Mouse (Mus musculus): Measurements from ENCODE around the gene Dll4. TPM values are rescaled to one million over a fixed set of nuclear protein-coding genes. Genes with fewer than 3 reads are reported as not detected.

The Dll4 gene
- polyA plus RNA-seq, 1 experiment from 2014 or later = 14.1 TPM

- H3K36me3 ChIP-seq (ENCODE audit: control insufficient read depth, insufficient read depth) = no peaks in the 10 kb centered on the region
- H3K4me3 ChIP-seq (ENCODE audit: low read length) = no peak overlapping the region
- no peak for ATAC-seq (replicated peaks; ENCODE audit: extremely low read depth, insufficient read depth, low FRiP score)
- H3K9ac ChIP-seq (ENCODE audit: low read length) = no peak overlapping the region
- 59% methylated on average over 2 of the region's 2 CpGs for WGBS
- H3K4me1 ChIP-seq (ENCODE audit: control insufficient read depth, insufficient read depth, low read length) = peaks cover 12% of the 10 kb centered on the region
- H3K27me3 ChIP-seq (ENCODE audit: control insufficient read depth, insufficient read depth, low read length) = peaks cover 10% of the 10 kb centered on the region
- H3K4me2 ChIP-seq (ENCODE audit: low read depth, low read length) = peak overlapping the region; percentile 14; the same call in 1 of the 2 replicates
- no peaks in the 10 kb centered on the region for H3K9me3 ChIP-seq (replicated peaks; ENCODE audit: control insufficient read depth, low read length)
- peak overlapping the region; percentile 71 for H3K27ac ChIP-seq (ENCODE audit: low read length)
Observed at GRCm38 (mm10) chr2:119336002-119336401, 10.4 kb downstream of the Dll4 start.

DNA sequence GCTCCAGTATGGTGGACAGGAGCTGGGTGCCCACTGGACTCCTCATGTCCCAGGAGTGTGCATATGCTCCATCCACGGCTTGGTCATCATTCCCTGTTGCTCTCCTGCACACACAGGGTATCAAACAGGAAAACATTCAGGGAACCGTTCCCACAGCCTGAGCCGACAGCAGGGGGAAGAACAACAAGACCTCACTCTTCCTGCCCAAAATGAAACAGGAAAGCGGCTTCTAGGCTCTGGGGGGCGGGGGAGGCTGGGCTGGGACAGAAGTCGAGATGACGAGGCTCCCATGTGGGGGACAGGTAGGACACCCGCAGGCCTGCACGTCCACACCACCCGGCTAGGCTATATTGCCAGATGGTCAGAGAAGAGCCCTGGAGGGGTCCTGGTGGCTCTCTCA is 10.9 kb downstream of the Dll4 start:
- Histone ChIP-seq H3K9ac (ENCODE audit: low read length) (0 out of 2 replicates have a peak overlapping the region, but pooled peaks have one; percentile 9), H3K4me2 (ENCODE audit: low read depth, low read length) (peak overlapping the region; percentile 24; the same call in 1 of the 2 replicates), H3K4me3 (ENCODE audit: low read length) (no peak overlapping the region), H3K9me3 (replicated peaks; ENCODE audit: control insufficient read depth, low read length) (no peaks in the 10 kb centered on the region), H3K27me3 (ENCODE audit: control insufficient read depth, insufficient read depth, low read length) (peaks cover 9% of the 10 kb centered on the region), H3K36me3 (ENCODE audit: control insufficient read depth, insufficient read depth) (no peaks in the 10 kb centered on the region), H3K4me1 (ENCODE audit: control insufficient read depth, insufficient read depth, low read length) (peaks cover 12% of the 10 kb centered on the region), H3K27ac (ENCODE audit: low read length) (peak overlapping the region; percentile 81)
- peak; percentile 50 for ATAC-seq (replicated peaks; ENCODE audit: extremely low read depth, insufficient read depth, low FRiP score)
- WGBS = 55% methylated on average over 10 of the region's 10 CpGs

- peak overlapping the region; percentile 81 for H3K27ac ChIP-seq (ENCODE audit: low read length)
- peak; percentile 81 for ATAC-seq (replicated peaks; ENCODE audit: extremely low read depth, insufficient read depth, low FRiP score)
- 0 out of 2 replicates have a peak, but pooled peaks cover 3% of the 10 kb centered on the region for H3K9me3 ChIP-seq (replicated peaks; ENCODE audit: control insufficient read depth, low read length)
- peak overlapping the region; percentile 80 for H3K9ac ChIP-seq (ENCODE audit: low read length)
- peaks cover 12% of the 10 kb centered on the region for H3K4me1 ChIP-seq (ENCODE audit: control insufficient read depth, insufficient read depth, low read length)
- WGBS = 6% methylated on average over 60 of the region's 60 CpGs
- H3K4me3 ChIP-seq (ENCODE audit: low read length) = peak overlapping the region; percentile 70
- peak overlapping the region; percentile 71 for H3K4me2 ChIP-seq (ENCODE audit: low read depth, low read length)
- no peaks in the 10 kb centered on the region for H3K36me3 ChIP-seq (ENCODE audit: control insufficient read depth, insufficient read depth)
- H3K27me3 ChIP-seq (ENCODE audit: control insufficient read depth, insufficient read depth, low read length) = no peaks in the 10 kb centered on the region
Observed at GRCm38 (mm10) chr2:119337425-119338265, 12.1 kb downstream of the Dll4 start.

- Histone ChIP-seq H3K27me3 (ENCODE audit: control insufficient read depth, insufficient read depth, low read length) (no peaks in the 10 kb centered on the region; the same call in 1 of the 2 replicates), H3K4me2 (ENCODE audit: low read depth, low read length) (no peak overlapping the region), H3K4me1 (ENCODE audit: control insufficient read depth, insufficient read depth, low read length) (no peaks in the 10 kb centered on the region), H3K9ac (ENCODE audit: low read length) (no peak overlapping the region), H3K4me3 (ENCODE audit: low read length) (no peak overlapping the region), H3K9me3 (replicated peaks; ENCODE audit: control insufficient read depth, low read length) (0 out of 2 replicates have a peak, but pooled peaks cover 3% of the 10 kb centered on the region), H3K36me3 (ENCODE audit: control insufficient read depth, insufficient read depth) (no peaks in the 10 kb centered on the region), H3K27ac (ENCODE audit: low read length) (no peak overlapping the region)
- peak; percentile 23; the same call in 1 of the 2 replicates for ATAC-seq (replicated peaks; ENCODE audit: extremely low read depth, insufficient read depth, low FRiP score)
- 22% methylated on average over 6 of the region's 6 CpGs for WGBS
Observed at GRCm38 (mm10) chr2:119344537-119345138, 19.1 kb downstream of the Dll4 start.

DNA sequence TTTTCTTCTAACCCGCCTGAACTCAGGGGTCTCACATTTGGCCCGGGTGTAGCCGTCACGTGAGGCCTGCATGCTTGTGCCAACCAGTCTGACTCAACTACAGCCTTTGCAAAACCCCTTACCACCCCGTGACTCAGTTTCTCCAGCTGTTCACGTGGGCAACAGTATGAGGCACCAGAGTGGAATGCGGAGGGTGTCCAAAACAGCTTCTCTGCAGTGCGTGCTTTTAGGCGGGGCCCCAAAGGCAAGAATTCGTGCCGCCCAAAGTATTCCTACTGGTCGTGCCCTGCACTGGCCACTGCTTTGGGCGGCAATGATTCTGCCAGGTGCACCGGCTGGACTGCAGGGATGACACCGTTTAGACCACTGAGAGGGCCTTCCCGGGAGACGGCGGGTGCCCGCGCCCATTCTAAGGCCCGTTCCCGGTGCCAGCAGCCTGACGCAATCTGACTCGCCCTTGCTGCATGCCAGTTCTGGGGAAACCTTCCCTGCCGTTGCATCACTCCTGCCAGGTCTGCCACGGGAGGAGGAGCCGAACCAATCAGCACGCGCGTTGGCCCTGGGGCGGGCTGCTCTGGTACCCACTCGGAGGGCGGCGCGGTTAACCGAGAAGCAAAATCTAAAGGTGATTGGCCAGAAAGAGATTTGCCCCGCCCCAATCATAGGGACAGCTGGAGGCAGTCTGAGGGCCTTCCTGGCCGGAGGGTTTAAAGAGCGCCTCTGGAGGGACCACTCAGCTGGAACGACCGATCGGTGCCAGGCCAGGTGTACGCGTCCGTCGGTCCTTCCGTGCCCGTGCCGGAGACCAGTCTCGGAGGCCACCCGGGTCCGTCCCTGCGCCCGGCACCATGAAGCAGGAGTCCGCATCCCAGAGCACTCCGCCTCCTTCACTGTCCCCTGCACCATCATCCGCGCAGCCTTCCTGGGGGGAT is 25.2 kb downstream of the Dll4 start, which contains the start of gene Chac1:
Gene Chac1, plus strand, starts transcription at position 675 of the 932 bp plus-strand sequence.
- 6% methylated on average over 57 of the region's 58 CpGs for WGBS
- Histone ChIP-seq H3K27ac (ENCODE audit: low read length) (no peak within 1 kb of the TSS), H3K36me3 (ENCODE audit: control insufficient read depth, insufficient read depth) (no peaks in the 10 kb centered on the region), H3K4me2 (ENCODE audit: low read depth, low read length) (peak within 1 kb of the TSS; percentile 93), H3K4me3 (ENCODE audit: low read length) (peak within 1 kb of the TSS; percentile 57), H3K4me1 (ENCODE audit: control insufficient read depth, insufficient read depth, low read length) (peaks cover 6% of the 10 kb centered on the region), H3K27me3 (ENCODE audit: control insufficient read depth, insufficient read depth, low read length) (peaks cover 24% of the 10 kb centered on the region), H3K9ac (ENCODE audit: low read length) (peak within 1 kb of the TSS; percentile 54), H3K9me3 (replicated peaks; ENCODE audit: control insufficient read depth, low read length) (no peaks in the 10 kb centered on the region)
- peak; percentile 85 for ATAC-seq (replicated peaks; ENCODE audit: extremely low read depth, insufficient read depth, low FRiP score)

DNA sequence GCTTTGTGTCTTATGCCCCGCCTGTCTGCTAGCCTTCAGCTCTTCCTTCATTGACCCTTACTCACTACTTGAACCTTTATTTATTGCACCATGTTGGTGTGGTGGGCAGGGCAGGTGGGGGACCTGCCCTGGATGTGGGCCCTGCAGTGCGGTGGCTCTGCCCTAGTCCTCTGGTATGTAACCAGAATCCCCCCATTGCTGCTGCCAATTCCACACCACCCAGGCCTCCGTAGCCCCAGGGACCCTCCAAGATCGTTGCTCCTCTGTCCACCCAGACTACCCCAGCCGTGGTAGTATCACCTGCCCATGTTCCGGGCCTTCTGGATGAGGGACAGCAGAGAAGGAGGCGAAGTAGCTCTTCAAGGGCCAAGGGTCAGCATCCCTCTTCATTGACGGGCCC is 28.1 kb downstream of the Dll4 start:
- Histone ChIP-seq H3K9me3 (replicated peaks; ENCODE audit: control insufficient read depth, low read length) (no peaks in the 10 kb centered on the region), H3K4me2 (ENCODE audit: low read depth, low read length) (no peak overlapping the region), H3K4me1 (ENCODE audit: control insufficient read depth, insufficient read depth, low read length) (peaks cover 6% of the 10 kb centered on the region), H3K9ac (ENCODE audit: low read length) (no peak overlapping the region), H3K4me3 (ENCODE audit: low read length) (no peak overlapping the region), H3K36me3 (ENCODE audit: control insufficient read depth, insufficient read depth) (no peaks in the 10 kb centered on the region), H3K27ac (ENCODE audit: low read length) (no peak overlapping the region), H3K27me3 (ENCODE audit: control insufficient read depth, insufficient read depth, low read length) (peaks cover 24% of the 10 kb centered on the region)
- no peak for ATAC-seq (replicated peaks; ENCODE audit: extremely low read depth, insufficient read depth, low FRiP score)
- 83% methylated on average over 8 of the region's 8 CpGs for WGBS

DNA sequence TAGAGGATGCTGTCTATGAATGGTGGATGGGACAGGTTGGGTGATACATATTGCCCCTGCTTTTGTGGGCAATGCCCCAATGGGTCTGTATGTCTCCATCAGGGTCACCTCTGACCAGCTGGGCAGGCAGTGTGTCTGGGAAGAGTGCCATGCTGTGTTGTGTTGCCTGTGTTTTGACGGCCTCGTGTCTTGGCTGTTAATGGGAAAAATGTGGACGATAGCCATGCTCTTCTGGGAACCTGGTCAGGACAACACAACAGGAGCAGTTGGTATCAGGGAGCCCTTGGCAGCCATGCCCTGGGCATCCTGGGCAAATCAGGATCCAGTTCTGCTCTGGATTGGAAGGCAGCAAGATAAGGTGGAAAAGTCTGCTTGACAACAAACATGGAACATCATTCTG is 29.5 kb downstream of the Dll4 start:
- Histone ChIP-seq H3K4me1 (ENCODE audit: control insufficient read depth, insufficient read depth, low read length) (peaks cover 6% of the 10 kb centered on the region), H3K9ac (ENCODE audit: low read length) (no peak overlapping the region), H3K9me3 (replicated peaks; ENCODE audit: control insufficient read depth, low read length) (no peaks in the 10 kb centered on the region), H3K4me3 (ENCODE audit: low read length) (no peak overlapping the region), H3K27ac (ENCODE audit: low read length) (no peak overlapping the region), H3K27me3 (ENCODE audit: control insufficient read depth, insufficient read depth, low read length) (peaks cover 21% of the 10 kb centered on the region), H3K36me3 (ENCODE audit: control insufficient read depth, insufficient read depth) (no peaks in the 10 kb centered on the region), H3K4me2 (ENCODE audit: low read depth, low read length) (no peak overlapping the region)
- WGBS = 72% methylated on average over 3 of the region's 3 CpGs
- no peak for ATAC-seq (replicated peaks; ENCODE audit: extremely low read depth, insufficient read depth, low FRiP score)

- H3K4me1 ChIP-seq (ENCODE audit: control insufficient read depth, insufficient read depth, low read length) = peaks cover 3% of the 10 kb centered on the region
- 39% methylated on average over 7 of the region's 7 CpGs for WGBS
- H3K4me2 ChIP-seq (ENCODE audit: low read depth, low read length) = no peak overlapping the region
- H3K9me3 ChIP-seq (replicated peaks; ENCODE audit: control insufficient read depth, low read length) = peaks cover under 1% of the 10 kb centered on the region; the same call in 1 of the 2 replicates
- peaks cover 16% of the 10 kb centered on the region for H3K27me3 ChIP-seq (ENCODE audit: control insufficient read depth, insufficient read depth, low read length)
- no peak overlapping the region for H3K27ac ChIP-seq (ENCODE audit: low read length)
- no peak overlapping the region for H3K9ac ChIP-seq (ENCODE audit: low read length)
- no peaks in the 10 kb centered on the region for H3K36me3 ChIP-seq (ENCODE audit: control insufficient read depth, insufficient read depth)
- H3K4me3 ChIP-seq (ENCODE audit: low read length) = no peak overlapping the region
- ATAC-seq (replicated peaks; ENCODE audit: extremely low read depth, insufficient read depth, low FRiP score) = no peak
Observed at GRCm38 (mm10) chr2:119355651-119356050, 30.1 kb downstream of the Dll4 start.

All from heart, embryonic 16.5 days (tissue).